ENCODE assay signal across 20 mouse cellular contexts in the genomic region with DNA sequence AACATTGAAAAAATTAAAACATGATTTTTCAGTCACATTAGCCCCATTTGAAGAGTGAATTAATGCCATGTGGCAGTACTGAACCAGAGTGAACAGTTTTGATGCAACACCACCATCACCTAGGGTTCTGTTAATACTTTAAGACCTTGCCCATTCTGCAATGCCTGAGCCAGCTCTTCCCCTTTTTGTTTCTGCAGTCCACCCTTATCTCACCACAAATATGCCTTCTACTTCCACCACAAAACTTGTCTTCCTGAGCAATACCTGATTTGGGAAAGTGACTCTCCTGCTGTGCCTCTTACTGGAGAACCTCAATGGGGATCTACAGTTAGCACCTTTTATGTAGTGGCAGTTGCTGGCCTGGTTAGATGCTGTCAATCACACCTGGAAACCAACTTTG.
DNase-seq lines count a peak whose midpoint lies in the region; ATAC-seq lines count a peak whose summit lies in the region.
"Had no signal": no experiment of that assay in that cellular context is flagged by ENCODE, and none has a peak within 500 bp of the region (broad histone marks: within the 10 kb centered on the region; RNA-seq: fewer than 3 reads in every experiment).

No protein-coding gene starts in this region.

- ATAC-seq in common myeloid progenitor, adult 5-6 weeks (replicated peaks; ENCODE audit: low read depth, poor library complexity, severe bottlenecking), result peak; percentile 91
- peak; percentile 37 for ATAC-seq in granulocyte monocyte progenitor cell, adult 5-6 weeks (replicated peaks; ENCODE audit: poor library complexity, severe bottlenecking)
- peak; percentile 79 for ATAC-seq in megakaryocyte progenitor cell, adult 5-6 weeks (replicated peaks; ENCODE audit: poor library complexity)
- ATAC-seq: activated CD4-positive, CD25-positive, alpha-beta regulatory T cell, adult 4 months; forebrain, embryonic 13.5 days; forebrain, embryonic 15.5 days; forebrain, postnatal 0 days; Patski had no signal

- DNase-seq in cerebellum, postnatal 4 days (ENCODE audit: low spot score in 2 of 2), result no peak
- no peak for DNase-seq in adrenal gland, postnatal 36 days
- no peak for DNase-seq in right cerebral cortex, postnatal 4 days
- DNase-seq: adrenal gland, adult 8-10 months; adrenal gland, postnatal 14 days; cerebellum, adult 11 months; cerebellum, adult 18-20 months; cerebellum, adult 8-10 months; cerebellum, adult 9-11 months; cerebellum, postnatal 14 days; cerebellum, postnatal 36 days; embryo, embryonic 11 days had no signal

Comparison
In these comparisons a context has a peak if more than half of its experiments do, and no peak if none do; other contexts are left out.
1. ATAC-seq: peak in every context shown above with its lines; median percentile 91 in common myeloid progenitor, adult 5-6 weeks; 79 in megakaryocyte progenitor cell, adult 5-6 weeks; 37 in granulocyte monocyte progenitor cell, adult 5-6 weeks.